Mouse (Mus musculus) forebrain, embryonic 10.5 days (tissue): ENCODE measurements at regions not wholly inside any gene's neighbourhood (a gene's known extent, or its start where the extent isn't known, plus 50 kb on each side); places are given as distances from the start of the nearest gene placed in this dataset.

Experiments used
- DNase-seq: peaks from one replicate; pipeline ENCODE4 v3.0.0-alpha.2; 2017; ENCODE audit warnings: low spot score; ENCODE audit errors: extremely low spot score
- H3K27ac ChIP-seq: fragments of 300-500 bp; sonication (generic); 2 replicates; pipeline ENCODE4 v1.5.1; 2016; ENCODE audit warnings: mild to moderate bottlenecking
- H3K27me3 ChIP-seq: fragments of 300-500 bp; sonication (generic); 2 replicates; pipeline ENCODE4 v1.6.1; 2016; ENCODE audit warnings: mild to moderate bottlenecking; ENCODE audit not compliant: poor library complexity, severe bottlenecking
- H3K36me3 ChIP-seq: fragments of 300-500 bp; sonication (generic); replicated peaks from 2 replicates; pipeline ENCODE4 v1.6.1; 2016; ENCODE audit warnings: mild to moderate bottlenecking, moderate library complexity
- H3K4me1 ChIP-seq: fragments of 300-500 bp; sonication (generic); 2 replicates; pipeline ENCODE4 v1.6.1; 2016
- H3K4me3 ChIP-seq: fragments of 300-500 bp; sonication (generic); 2 replicates; pipeline ENCODE4 v1.5.1; 2016; ENCODE audit warnings: mild to moderate bottlenecking, moderate library complexity
- H3K9me3 ChIP-seq: fragments of 300-500 bp; sonication (generic); 2 replicates; pipeline ENCODE4 v1.6.1; 2016; ENCODE audit warnings: mild to moderate bottlenecking, moderate library complexity
- WGBS: fragments of 180-500 bp; shearing (Covaris S2); methylation state at CpG from one replicate; pipeline ENCODE4 v1.1.7; 2016; 5-methylcytosine and 5-hydroxymethylcytosine counted together

DNA sequence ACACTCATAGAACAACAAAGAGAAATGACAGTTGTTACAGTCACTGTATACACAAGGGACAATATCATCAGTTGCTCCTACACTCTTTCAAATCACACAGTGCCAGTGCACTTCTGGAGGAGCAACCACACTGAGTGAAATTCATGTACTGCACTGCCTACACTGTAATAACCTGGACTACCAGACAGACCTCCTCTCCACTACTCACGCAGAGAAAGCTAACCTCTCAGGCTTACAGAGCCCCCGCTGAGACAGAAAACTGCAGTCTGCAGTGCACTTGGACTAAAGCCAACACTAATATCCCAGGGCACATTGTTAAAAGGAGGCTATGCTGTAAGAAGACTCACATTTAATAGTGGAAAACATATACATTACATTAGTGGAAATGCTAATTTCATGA lies 81.9 kb upstream of the Pax6 start:
- H3K27me3 ChIP-seq = no peaks in the 10 kb centered on the region
- no peaks in the 10 kb centered on the region for H3K36me3 ChIP-seq
- WGBS = 64% methylated on average over 2 of the region's 2 CpGs

DNA sequence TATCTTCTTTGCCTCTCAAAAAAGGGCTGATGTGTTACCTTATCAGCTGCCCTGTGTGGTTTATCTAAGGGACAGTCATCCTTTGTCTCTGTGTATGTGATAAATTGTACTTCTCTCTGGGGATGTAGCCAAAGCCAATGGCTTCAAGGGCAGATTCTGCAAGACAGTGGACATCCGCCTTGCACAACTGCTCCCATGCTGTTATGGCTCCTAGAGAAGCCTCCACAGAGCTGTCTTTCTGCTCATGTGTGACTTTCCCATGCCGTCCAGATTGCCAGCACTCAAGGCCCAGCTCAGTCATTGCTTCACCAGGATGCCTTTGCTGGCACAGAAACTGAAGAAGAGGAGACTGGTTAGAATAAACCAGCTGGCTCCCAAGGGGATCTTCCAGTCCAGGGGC lies 74.6 kb upstream of the Pax6 start:
- H3K27me3 ChIP-seq = peaks cover 3% of the 10 kb centered on the region; the same call in 1 of the 2 replicates
- WGBS = 91% methylated on average over 2 of the region's 2 CpGs

More for the DNA sequence above, 81.9 kb upstream of the Pax6 start:
- DNase-seq = no peak
- Histone ChIP-seq H3K27ac (no peak overlapping the region), H3K4me3 (no peak overlapping the region), H3K4me1 (peaks cover 8% of the 10 kb centered on the region; the same call in 1 of the 2 replicates), H3K9me3 (no peaks in the 10 kb centered on the region)

DNA sequence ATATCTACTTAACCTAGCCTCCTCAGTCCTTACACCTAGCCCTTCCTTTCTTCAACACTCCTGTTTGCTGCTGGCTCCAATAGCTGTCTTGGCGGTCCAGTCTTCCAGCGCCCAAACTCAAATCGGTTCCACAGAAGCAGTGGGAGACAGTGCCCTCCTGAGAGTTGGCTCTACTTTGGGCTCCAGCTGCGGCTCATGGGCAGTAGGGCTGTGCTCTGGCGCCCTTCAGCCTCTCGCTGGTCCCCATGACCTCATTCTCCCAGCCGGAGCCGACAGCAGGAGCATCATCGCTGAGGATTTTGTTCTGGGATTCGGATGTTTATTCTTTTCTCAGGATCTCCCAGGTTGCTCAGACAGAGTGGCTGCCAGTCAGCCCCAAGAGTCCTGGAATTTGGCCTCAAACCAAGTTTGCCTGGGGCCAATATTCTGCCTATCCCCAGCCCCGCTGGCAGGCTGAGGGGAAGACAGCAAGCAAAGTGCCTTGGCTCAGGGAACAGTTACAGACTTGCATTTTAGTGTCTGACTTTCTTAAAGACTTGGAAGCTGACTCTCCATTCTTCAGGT lies 64.1 kb upstream of the Pax6 start:
- Histone ChIP-seq H3K4me1 (peaks cover 14% of the 10 kb centered on the region), H3K36me3 (no peaks in the 10 kb centered on the region), H3K9me3 (no peaks in the 10 kb centered on the region), H3K27me3 (peaks cover 52% of the 10 kb centered on the region), H3K4me3 (no peak overlapping the region), H3K27ac (no peak overlapping the region)
- DNase-seq = no peak
- WGBS = 61% methylated on average over 11 of the region's 11 CpGs

More for the DNA sequence above, 74.6 kb upstream of the Pax6 start:
- DNase-seq = no peak
- Histone ChIP-seq H3K36me3 (no peaks in the 10 kb centered on the region), H3K4me1 (no peaks in the 10 kb centered on the region), H3K4me3 (no peak overlapping the region), H3K9me3 (no peaks in the 10 kb centered on the region), H3K27ac (no peak overlapping the region)

DNA sequence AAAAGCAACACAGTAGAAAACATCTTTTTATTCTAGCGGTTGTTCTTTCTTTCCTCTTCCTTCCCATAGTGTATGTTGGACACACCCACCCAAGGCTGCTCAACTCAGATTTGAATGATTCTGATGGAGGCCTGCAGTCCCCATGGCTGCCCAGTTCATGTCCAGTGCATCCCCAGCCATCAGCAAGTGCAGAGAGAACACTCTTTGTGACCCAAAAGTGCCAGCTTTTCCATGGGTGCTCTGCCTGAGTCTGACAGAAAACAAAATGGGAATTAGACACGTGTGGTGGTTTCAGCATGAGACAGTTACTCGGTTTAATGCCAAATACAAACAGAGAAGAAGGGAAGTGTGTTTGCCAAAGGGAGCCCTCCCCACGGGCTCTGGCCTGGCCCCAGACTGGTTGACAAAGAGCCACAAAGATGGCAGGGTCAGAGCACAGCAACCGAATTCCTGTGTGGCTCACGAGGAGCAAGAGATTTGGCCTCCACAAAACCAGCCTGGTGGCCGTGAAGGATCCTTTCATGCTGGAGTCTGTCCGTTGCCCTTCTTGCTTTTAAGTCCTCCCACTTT lies 60.6 kb upstream of the Pax6 start:
- H3K27me3 ChIP-seq = peaks cover 76% of the 10 kb centered on the region
- no peak overlapping the region for H3K4me3 ChIP-seq
- H3K27ac ChIP-seq = no peak overlapping the region
- H3K4me1 ChIP-seq = peaks cover 38% of the 10 kb centered on the region
- no peak for DNase-seq
- no peaks in the 10 kb centered on the region for H3K9me3 ChIP-seq
- H3K36me3 ChIP-seq = no peaks in the 10 kb centered on the region
- WGBS = 70% methylated on average over 8 of the region's 8 CpGs

- Histone ChIP-seq H3K4me1 (peaks cover 45% of the 10 kb centered on the region), H3K4me3 (no peak overlapping the region), H3K9me3 (no peaks in the 10 kb centered on the region), H3K36me3 (no peaks in the 10 kb centered on the region), H3K27ac (no peak overlapping the region), H3K27me3 (peaks cover 83% of the 10 kb centered on the region)
- DNase-seq = no peak
- WGBS = 83% methylated on average over 7 of the region's 7 CpGs
Measured at GRCm38 (mm10) chr2:105608756-105609155, 59.9 kb upstream of the Pax6 start.

- Histone ChIP-seq H3K4me3 (no peak overlapping the region), H3K9me3 (no peaks in the 10 kb centered on the region), H3K4me1 (peaks cover 41% of the 10 kb centered on the region), H3K27ac (peak overlapping the region; percentile 86), H3K27me3 (peaks cover 81% of the 10 kb centered on the region), H3K36me3 (no peaks in the 10 kb centered on the region)
- DNase-seq = no peak
- 34% methylated on average over 5 of the region's 5 CpGs for WGBS
Measured at GRCm38 (mm10) chr2:105611014-105611413, 57.7 kb upstream of the Pax6 start.

GRCm38 (mm10) chr2:105611651-105612050 lies 57.0 kb upstream of the Pax6 start:
- H3K9me3 ChIP-seq = no peaks in the 10 kb centered on the region
- H3K27ac ChIP-seq = peak overlapping the region; percentile 86
- no peaks in the 10 kb centered on the region for H3K36me3 ChIP-seq
- H3K27me3 ChIP-seq = peaks cover 74% of the 10 kb centered on the region
- DNase-seq = no peak
- peak overlapping the region; percentile 31 for H3K4me3 ChIP-seq
- WGBS = 3% methylated on average over 4 of the region's 4 CpGs
- peaks cover 43% of the 10 kb centered on the region for H3K4me1 ChIP-seq

GRCm38 (mm10) chr2:105612051-105612664 lies 56.5 kb upstream of the Pax6 start:
- no peaks in the 10 kb centered on the region for H3K36me3 ChIP-seq
- H3K27me3 ChIP-seq = peaks cover 70% of the 10 kb centered on the region
- H3K9me3 ChIP-seq = no peaks in the 10 kb centered on the region
- DNase-seq = peak; percentile 69
- 2% methylated on average over 21 of the region's 21 CpGs for WGBS
- peaks cover 47% of the 10 kb centered on the region for H3K4me1 ChIP-seq
- H3K4me3 ChIP-seq = peak overlapping the region; percentile 31
- peak overlapping the region; percentile 86 for H3K27ac ChIP-seq

- H3K36me3 ChIP-seq = no peaks in the 10 kb centered on the region
Measured at GRCm38 (mm10) chr2:105612706-105613105, 56.0 kb upstream of the Pax6 start.

GRCm38 (mm10) chr2:105613243-105613642 lies 55.5 kb upstream of the Pax6 start:
- WGBS = 50% methylated on average over 6 of the region's 6 CpGs
- no peak for DNase-seq
- peak overlapping the region; percentile 86; the same call in 1 of the 2 replicates for H3K27ac ChIP-seq
- no peak overlapping the region for H3K4me3 ChIP-seq
- H3K27me3 ChIP-seq = peaks cover 70% of the 10 kb centered on the region
- no peaks in the 10 kb centered on the region for H3K36me3 ChIP-seq
- no peaks in the 10 kb centered on the region for H3K9me3 ChIP-seq
- peaks cover 47% of the 10 kb centered on the region for H3K4me1 ChIP-seq

More at GRCm38 (mm10) chr2:105612706-105613105, 56.0 kb upstream of the Pax6 start:
- peaks cover 70% of the 10 kb centered on the region for H3K27me3 ChIP-seq
- H3K9me3 ChIP-seq = no peaks in the 10 kb centered on the region
- peaks cover 47% of the 10 kb centered on the region for H3K4me1 ChIP-seq
- 33% methylated on average over 7 of the region's 7 CpGs for WGBS
- H3K27ac ChIP-seq = peak overlapping the region; percentile 86
- peak overlapping the region; percentile 31 for H3K4me3 ChIP-seq
- no peak for DNase-seq

DNA sequence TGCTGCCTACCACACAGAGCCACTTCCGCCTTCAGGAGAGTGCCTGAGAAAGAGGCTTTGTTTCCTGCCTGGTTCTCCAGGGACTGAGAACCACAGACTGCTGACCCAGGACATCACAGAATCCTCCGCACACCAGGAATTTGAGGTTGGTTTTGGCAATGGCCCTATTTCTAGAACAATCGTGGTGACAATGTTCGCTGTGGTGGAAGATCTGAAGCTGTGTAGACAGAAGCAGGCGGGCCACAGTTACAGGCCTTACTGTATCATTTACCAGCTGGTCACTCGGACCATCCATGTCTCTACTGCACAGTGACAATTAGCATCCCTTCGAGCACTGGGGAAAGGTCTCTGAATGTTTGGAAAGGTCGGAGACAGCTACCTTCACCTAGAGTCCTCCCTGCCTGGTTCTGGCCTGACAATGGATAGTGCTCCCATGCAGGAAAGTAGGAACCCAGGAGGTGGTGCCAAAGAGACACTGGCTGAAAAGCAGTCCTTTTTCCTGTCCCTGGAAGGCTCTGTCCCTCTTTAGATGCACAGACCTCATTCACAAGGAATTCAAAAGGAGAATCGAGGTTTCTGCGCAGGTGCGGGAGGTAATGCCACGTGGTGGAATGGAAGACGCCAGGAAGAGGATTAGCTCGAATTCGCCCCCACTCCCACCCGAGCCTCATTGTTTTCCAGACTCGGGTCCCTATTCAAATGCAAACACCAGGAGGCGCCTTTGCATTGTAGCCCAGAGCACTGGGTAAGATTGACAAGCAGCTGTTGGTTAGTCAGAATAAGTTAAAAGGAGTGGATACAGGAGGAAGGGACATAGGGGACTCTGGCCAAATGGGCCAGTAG lies 52.6 kb upstream of the Pax6 start:
- DNase-seq = peak; percentile 75
- H3K27me3 ChIP-seq = peaks cover 56% of the 10 kb centered on the region

More for the DNA sequence above, 52.6 kb upstream of the Pax6 start:
- H3K27ac ChIP-seq = peak overlapping the region; percentile 83
- H3K4me3 ChIP-seq = peak overlapping the region; percentile 25; the same call in 1 of the 2 replicates
- peaks cover 48% of the 10 kb centered on the region for H3K4me1 ChIP-seq
- H3K9me3 ChIP-seq = no peaks in the 10 kb centered on the region
- H3K36me3 ChIP-seq = no peaks in the 10 kb centered on the region
- WGBS = 29% methylated on average over 18 of the region's 18 CpGs
